Mouse (Mus musculus) gonadal fat pad, adult 2 months (tissue): ENCODE results near the gene Tmc8. TPM values are rescaled to one million over a fixed set of nuclear protein-coding genes. Genes with fewer than 3 reads are reported as not detected.
"Not testable (repeated sequence)": the region's sequence is repeated elsewhere in the genome, so short reads cannot be mapped to it uniquely, and the experiment has no call there.

ENCODE experiments used
- DNase-seq: peaks from one replicate; pipeline ENCODE4 v3.0.0-alpha.2; 2012; ENCODE audit warnings: low read depth
- polyA plus RNA-seq: library from polyadenylated mRNA; depleted of rRNA; stranded (reverse); fragments of >200 nt; gene quantifications from 2 replicates; pipeline ENCODE4 v1.2.3, GENCODE M21; 2012; rRNA removed

The Tmc8 gene
- polyA plus RNA-seq, 1 experiment, result 5.8 TPM

- peak; percentile 96 for DNase-seq
Measured at GRCm38 (mm10) chr11:117825333-117826101, 43.6 kb downstream of the Tmc8 start, which contains the start of the genes Afmid and Tk1. TSS of gene Afmid (plus strand) at chr11:117825924. TSS of gene Tk1 (minus strand) at chr11:117826092.

- DNase-seq, result no peak
Measured at GRCm38 (mm10) chr11:117826164-117826563, 44.3 kb downstream of the Tmc8 start.

- no peak for DNase-seq
Measured at GRCm38 (mm10) chr11:117826916-117827315, 45.0 kb downstream of the Tmc8 start.

GRCm38 (mm10) chr11:117827386-117827785 is 45.5 kb downstream of the Tmc8 start:
- DNase-seq, result no peak

GRCm38 (mm10) chr11:117828149-117828887 is 46.4 kb downstream of the Tmc8 start:
- DNase-seq, result no peak

- no peak for DNase-seq
Measured at GRCm38 (mm10) chr11:117828888-117829604, 47.2 kb downstream of the Tmc8 start.

GRCm38 (mm10) chr11:117829671-117830215 is 47.9 kb downstream of the Tmc8 start:
- no peak for DNase-seq

GRCm38 (mm10) chr11:117830401-117830800 is 48.5 kb downstream of the Tmc8 start:
- no peak for DNase-seq

- no peak for DNase-seq
Measured at GRCm38 (mm10) chr11:117832086-117832969, 50.5 kb downstream of the Tmc8 start.

GRCm38 (mm10) chr11:117833509-117833908 is 51.6 kb downstream of the Tmc8 start:
- not testable (repeated sequence) for DNase-seq

- no peak for DNase-seq
Measured at GRCm38 (mm10) chr11:117834086-117834485, 52.2 kb downstream of the Tmc8 start.

GRCm38 (mm10) chr11:117836306-117836705 is 54.4 kb downstream of the Tmc8 start:
- no peak for DNase-seq

GRCm38 (mm10) chr11:117838572-117838971 is 56.7 kb downstream of the Tmc8 start:
- no peak for DNase-seq

- DNase-seq, result no peak
Measured at GRCm38 (mm10) chr11:117839021-117839420, 57.1 kb downstream of the Tmc8 start.

- no peak for DNase-seq
Measured at GRCm38 (mm10) chr11:117840910-117841309, 59.0 kb downstream of the Tmc8 start.

Other genes starting within 250 kb of the Tmc8 start
- 15.0 and 15.8 TPM in 2 replicates for gene Tnrc6c, start 127.8 kb upstream of the Tmc8 start, polyA plus RNA-seq
- 42.5 and 49.8 TPM in 2 replicates for gene Tmc6, start 122 bp downstream of the Tmc8 start, polyA plus RNA-seq
- gene 6030468B19Rik, start 15.6 kb downstream of the Tmc8 start, polyA plus RNA-seq, result not detected in 2 replicates
- 0.15 TPM in 1 of 2 replicates, not detected in the other for gene Gm20708, start 27.6 kb downstream of the Tmc8 start, polyA plus RNA-seq
- gene Syngr2, start 27.6 kb downstream of the Tmc8 start, polyA plus RNA-seq, result 107 and 133 TPM in 2 replicates
- 5.7 and 8.7 TPM in 2 replicates for gene Afmid, start 43.8 kb downstream of the Tmc8 start, polyA plus RNA-seq
- 7.2 and 9.8 TPM in 2 replicates for gene Tk1, start 44.0 kb downstream of the Tmc8 start, polyA plus RNA-seq
- gene Birc5, start 67.2 kb downstream of the Tmc8 start, polyA plus RNA-seq, result 1.6 and 2.3 TPM in 2 replicates
- gene Tmem235, start 78.7 kb downstream of the Tmc8 start, polyA plus RNA-seq, result not detected in 2 replicates
- gene Tha1, start 91.4 kb downstream of the Tmc8 start, polyA plus RNA-seq, result 10.7 and 12.5 TPM in 2 replicates
- gene Socs3, start 188.0 kb downstream of the Tmc8 start, polyA plus RNA-seq, result 4.5 and 5.4 TPM in 2 replicates
- 32.4 and 44.8 TPM in 2 replicates for gene Pgs1, start 204.2 kb downstream of the Tmc8 start, polyA plus RNA-seq